Mouse (Mus musculus) heart, embryonic 14.5 days (tissue): Measurements from ENCODE around the gene Tln2. TPM values are rescaled to one million over a fixed set of nuclear protein-coding genes. Genes with fewer than 3 reads are reported as not detected.

Experiments used
- ATAC-seq: fragments of 200-750 bp; cut with Nextera tagmentation; 2 replicates; pipeline ENCODE4 v1.8.0; 2017; ENCODE audit warnings: low read depth, moderate TSS enrichment; ENCODE audit not compliant: insufficient number of reproducible peaks, insufficient read depth, low FRiP score
- H3K27ac ChIP-seq, 2 experiments: fragments of 200-500 bp in 1 of 2; fragments of 300-500 bp in 1 of 2; sonication (generic) in 1 of 2; replicated peaks in 1 of 2; 2 replicates each; pipeline ENCODE4 v1.5.1; 2012 to 2014; ENCODE audit warnings: low read depth in 2 of 2, low read length in 2 of 2, control low read depth in 1 of 2, mild to moderate bottlenecking in 1 of 2, mixed read lengths in 1 of 2; ENCODE audit not compliant: control insufficient read depth in 1 of 2, insufficient read depth in 1 of 2
- H3K27me3 ChIP-seq: fragments of 300-500 bp; sonication (generic); 2 replicates; pipeline ENCODE4 v1.6.1; 2014; ENCODE audit warnings: mild to moderate bottlenecking, low read length, control low read depth; ENCODE audit not compliant: control insufficient read depth, insufficient read depth
- H3K36me3 ChIP-seq: fragments of 300-500 bp; sonication (generic); 2 replicates; pipeline ENCODE4 v1.6.1; 2014; ENCODE audit warnings: mild to moderate bottlenecking, control low read depth, low read length, mixed read lengths; ENCODE audit not compliant: control insufficient read depth, insufficient read depth
- H3K4me1 ChIP-seq, 2 experiments: fragments of 200-500 bp in 1 of 2; fragments of 300-500 bp in 1 of 2; sonication (generic) in 1 of 2; 2 replicates each; pipeline ENCODE4 v1.6.1; 2012 to 2014; ENCODE audit warnings: low read length in 2 of 2, control low read depth in 1 of 2, mixed read lengths in 1 of 2; ENCODE audit not compliant: control insufficient read depth in 2 of 2, insufficient read depth in 2 of 2
- H3K4me2 ChIP-seq: fragments of 300-500 bp; sonication (generic); 2 replicates; pipeline ENCODE4 v1.6.1; 2014; ENCODE audit warnings: mild to moderate bottlenecking, low read length
- H3K4me3 ChIP-seq, 2 experiments: fragments of 200-500 bp in 1 of 2; fragments of 300-500 bp in 1 of 2; sonication (generic) in 1 of 2; 2 replicates each; pipeline ENCODE4 v1.5.1; 2012 to 2014; ENCODE audit warnings: low read length in 2 of 2, mild to moderate bottlenecking in 2 of 2, control low read depth in 1 of 2, low read depth in 1 of 2, moderate library complexity in 1 of 2; ENCODE audit not compliant: control insufficient read depth in 1 of 2, insufficient read depth in 1 of 2
- H3K9ac ChIP-seq: fragments of 300-500 bp; sonication (generic); 2 replicates; pipeline ENCODE4 v1.6.1; 2014; ENCODE audit warnings: mild to moderate bottlenecking, low read length
- H3K9me3 ChIP-seq: fragments of 300-500 bp; sonication (generic); 2 replicates; pipeline ENCODE4 v1.6.1; 2016; ENCODE audit warnings: low read length, control low read depth; ENCODE audit not compliant: control insufficient read depth
- WGBS: fragments of 180-500 bp; shearing (Covaris S2); extraction: QIAGEN DNeasy Blood & Tissue Kit; methylation state at CpG from one replicate; pipeline ENCODE4 v1.1.7; 2014; 5-methylcytosine and 5-hydroxymethylcytosine counted together
- polyA plus RNA-seq: library from polyadenylated mRNA; unstranded; fragments of >200 nt; fragmentation: Nextera tagmentation; extraction: Ambion mirVana; gene quantifications from 2 replicates; pipeline ENCODE4 v1.2.1, GENCODE M21; 2014

Gene Tln2
- polyA plus RNA-seq, 1 experiment from 2014 or later = 66.0 TPM

GRCm38 (mm10) chr9:67579541-67579940, 20.0 kb upstream of the Tln2 start:
- no peaks in the 10 kb centered on the region for H3K9me3 ChIP-seq
- H3K36me3 ChIP-seq = no peaks in the 10 kb centered on the region
- H3K27me3 ChIP-seq = no peaks in the 10 kb centered on the region
- WGBS = 88% methylated on average over 1 of the region's 1 CpGs
- peak overlapping the region; percentile 1 to 15; a peak in 1 of 4 replicates for H3K27ac ChIP-seq
- peaks cover 36 to 46% of the 10 kb centered on the region in 2 experiments for H3K4me1 ChIP-seq
- no peak overlapping the region for H3K4me2 ChIP-seq
- H3K9ac ChIP-seq = no peak overlapping the region
- H3K4me3 ChIP-seq = no peak overlapping the region
- no peak for ATAC-seq

GRCm38 (mm10) chr9:67574721-67575248, 15.3 kb upstream of the Tln2 start:
- Histone ChIP-seq H3K27ac (peak overlapping the region in 1 of 2 experiments; percentile 84; a peak in 1 of 4 replicates), H3K9ac (peak overlapping the region; percentile 35; the same call in 1 of the 2 replicates), H3K4me3 (no peak overlapping the region), H3K36me3 (no peaks in the 10 kb centered on the region), H3K27me3 (no peaks in the 10 kb centered on the region), H3K4me1 (peaks cover 19 to 24% of the 10 kb centered on the region in 2 experiments), H3K9me3 (no peaks in the 10 kb centered on the region), H3K4me2 (no peak overlapping the region)
- no peak for ATAC-seq
- 66% methylated on average over 7 of the region's 7 CpGs for WGBS

GRCm38 (mm10) chr9:67573683-67573979, 14.1 kb upstream of the Tln2 start:
- H3K27ac ChIP-seq = peak overlapping the region; percentile 34 to 84
- WGBS = 28% methylated on average over 3 of the region's 3 CpGs
- H3K9ac ChIP-seq = peak overlapping the region; percentile 13
- H3K4me3 ChIP-seq = no peak overlapping the region
- no peaks in the 10 kb centered on the region for H3K36me3 ChIP-seq
- H3K4me1 ChIP-seq = peaks cover 16 to 24% of the 10 kb centered on the region in 2 experiments
- no peak; the same call in 1 of the 2 replicates for ATAC-seq
- H3K27me3 ChIP-seq = no peaks in the 10 kb centered on the region
- H3K4me2 ChIP-seq = peak overlapping the region; percentile 40
- no peaks in the 10 kb centered on the region for H3K9me3 ChIP-seq

DNA sequence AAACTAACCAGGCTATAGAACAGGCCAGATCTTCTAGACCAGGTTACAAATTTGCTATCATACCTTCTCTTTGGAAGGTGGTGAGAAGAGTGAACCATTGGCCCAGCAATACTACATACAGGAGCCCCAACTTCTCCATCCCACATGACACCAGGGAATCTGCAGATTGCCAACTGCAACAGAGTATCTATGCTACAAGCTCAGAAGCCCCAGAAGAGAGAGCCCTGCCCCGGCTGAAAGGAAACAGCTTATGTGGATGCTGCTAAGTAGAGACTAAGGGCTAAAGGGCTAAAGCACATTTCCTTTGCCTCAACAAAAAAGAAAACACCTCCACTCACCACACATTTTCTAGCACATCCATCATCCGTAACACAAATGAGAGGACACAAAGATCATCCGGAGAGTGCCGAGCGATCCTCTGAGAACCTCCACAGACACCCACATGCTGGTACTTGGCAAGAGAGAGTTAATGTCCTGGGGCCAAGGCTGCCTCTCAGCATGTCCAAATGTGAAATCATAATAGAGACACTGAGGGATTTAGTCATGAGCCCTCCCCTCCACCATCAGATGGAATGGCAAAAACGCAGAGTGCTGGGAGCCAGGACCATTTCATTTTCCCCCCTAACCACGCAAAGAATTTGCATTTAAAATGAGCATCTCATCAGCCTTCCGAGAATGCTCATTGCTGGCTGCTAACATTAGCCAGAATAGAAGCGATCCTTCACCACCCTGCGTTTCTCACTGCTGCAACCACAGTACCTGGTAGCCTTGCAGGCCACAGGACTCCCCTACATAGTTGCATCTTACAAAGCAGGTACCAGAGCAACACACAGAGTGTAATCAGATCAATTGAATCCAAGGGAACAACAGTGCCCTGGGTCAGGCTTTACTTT, 13.5 kb upstream of the Tln2 start:
- Histone ChIP-seq H3K27me3 (no peaks in the 10 kb centered on the region), H3K36me3 (no peaks in the 10 kb centered on the region), H3K4me3 (peak overlapping the region in 1 of 2 experiments; percentile 8; a peak in 2 of 4 replicates), H3K9me3 (no peaks in the 10 kb centered on the region), H3K4me1 (peaks cover 16 to 24% of the 10 kb centered on the region in 2 experiments), H3K27ac (peak overlapping the region; percentile 34 to 84), H3K4me2 (peak overlapping the region; percentile 40), H3K9ac (peak overlapping the region; percentile 13)
- no peak; the same call in 1 of the 2 replicates for ATAC-seq
- WGBS = 36% methylated on average over 10 of the region's 10 CpGs

- Histone ChIP-seq H3K9me3 (peaks cover 3% of the 10 kb centered on the region; the same call in 1 of the 2 replicates), H3K4me2 (0 out of 2 replicates have a peak overlapping the region, but pooled peaks have one; percentile 25), H3K27me3 (no peaks in the 10 kb centered on the region), H3K9ac (no peak overlapping the region; the same call in 1 of the 2 replicates), H3K4me3 (no peak overlapping the region), H3K4me1 (peaks cover 10 to 24% of the 10 kb centered on the region in 2 experiments), H3K36me3 (no peaks in the 10 kb centered on the region), H3K27ac (peak overlapping the region; percentile 80 to 91)
- ATAC-seq = peak; percentile 86
- 22% methylated on average over 6 of the region's 6 CpGs for WGBS
These were observed 6.3 kb upstream of the Tln2 start for GRCm38 (mm10) chr9:67565801-67566258.

DNA sequence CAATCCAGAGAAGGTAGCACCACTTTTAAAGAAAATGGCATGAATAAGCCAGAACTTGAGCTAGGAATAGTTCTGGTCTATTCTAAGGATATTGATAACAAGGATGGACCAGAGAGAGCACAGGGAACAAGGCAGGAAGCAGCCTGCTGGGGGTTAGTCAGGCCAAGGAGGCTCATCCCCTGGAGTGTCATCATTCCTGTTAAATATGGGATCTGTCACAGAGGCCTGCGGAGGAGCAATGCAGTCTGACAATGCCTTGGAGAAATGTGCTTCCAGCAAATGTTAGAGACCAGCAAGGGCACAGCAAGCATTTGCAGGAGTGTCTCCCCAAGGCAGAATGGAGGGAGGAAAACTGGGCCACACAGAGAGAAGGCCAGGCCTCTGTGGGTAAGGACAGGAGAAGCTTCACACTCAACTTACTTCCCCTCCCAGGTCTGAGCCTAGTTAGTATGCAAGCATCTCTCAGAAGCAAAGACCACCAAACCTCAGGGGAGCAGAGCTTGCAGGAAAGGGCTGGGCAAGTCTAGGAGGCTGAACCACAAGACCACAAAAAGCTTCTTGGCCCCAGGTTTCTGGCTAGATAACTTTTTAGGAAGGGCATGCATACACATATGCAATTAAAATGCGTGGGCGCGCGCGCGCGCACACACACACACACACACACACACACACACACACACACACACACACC, 9.5 kb downstream of the Tln2 start:
- Histone ChIP-seq H3K4me1 (peaks cover 15 to 18% of the 10 kb centered on the region in 2 experiments), H3K27me3 (no peaks in the 10 kb centered on the region), H3K36me3 (0 out of 2 replicates have a peak, but pooled peaks cover 3% of the 10 kb centered on the region), H3K9ac (no peak overlapping the region), H3K9me3 (no peaks in the 10 kb centered on the region), H3K4me2 (no peak overlapping the region), H3K4me3 (no peak overlapping the region), H3K27ac (peak overlapping the region in 1 of 2 experiments; percentile 58; a peak in 2 of 4 replicates)
- WGBS = 93% methylated on average over 8 of the region's 8 CpGs
- no peak for ATAC-seq

GRCm38 (mm10) chr9:67549332-67549731, 10.2 kb downstream of the Tln2 start:
- peaks cover 18 to 24% of the 10 kb centered on the region in 2 experiments for H3K4me1 ChIP-seq
- peak overlapping the region in 1 of 2 experiments; percentile 58; a peak in 2 of 4 replicates for H3K27ac ChIP-seq
- H3K36me3 ChIP-seq = 0 out of 2 replicates have a peak, but pooled peaks cover 3% of the 10 kb centered on the region
- no peaks in the 10 kb centered on the region for H3K27me3 ChIP-seq
- WGBS = 31% methylated on average over 4 of the region's 4 CpGs
- no peak overlapping the region for H3K4me2 ChIP-seq
- H3K9ac ChIP-seq = no peak overlapping the region
- no peak; the same call in 1 of the 2 replicates for ATAC-seq
- no peaks in the 10 kb centered on the region for H3K9me3 ChIP-seq
- no peak overlapping the region for H3K4me3 ChIP-seq
